Mouse (Mus musculus) heart, embryonic 12.5 days (tissue): ENCODE measurements at regions not wholly inside any gene's neighbourhood (a gene's known extent, or its start where the extent isn't known, plus 50 kb on each side); places are given as distances from the start of the nearest gene placed in this dataset.
A peak's percentile ranks its signal among the peaks of the same experiment; 100 is the strongest.

Experiments used
- ATAC-seq: fragments of 200-750 bp; cut with Nextera tagmentation; 2 replicates; pipeline ENCODE4 v1.8.0; 2017; ENCODE audit warnings: moderate TSS enrichment, moderate library complexity; ENCODE audit not compliant: insufficient number of reproducible peaks, low FRiP score
- H3K27ac ChIP-seq: fragments of 300-500 bp; sonication (generic); 2 replicates; pipeline ENCODE4 v1.5.1; 2016; ENCODE audit warnings: mild to moderate bottlenecking, moderate library complexity; ENCODE audit not compliant: poor library complexity, severe bottlenecking
- H3K27me3 ChIP-seq: fragments of 300-500 bp; sonication (generic); replicated peaks from 2 replicates; pipeline ENCODE4 v1.6.1; 2016; ENCODE audit warnings: mild to moderate bottlenecking, moderate library complexity
- H3K36me3 ChIP-seq: fragments of 300-500 bp; sonication (generic); 2 replicates; pipeline ENCODE4 v1.6.1; 2016; ENCODE audit warnings: mild to moderate bottlenecking, moderate library complexity
- H3K4me1 ChIP-seq: fragments of 300-500 bp; sonication (generic); replicated peaks from 2 replicates; pipeline ENCODE4 v1.6.1; 2016; ENCODE audit warnings: mild to moderate bottlenecking
- H3K4me2 ChIP-seq: fragments of 300-500 bp; sonication (generic); 2 replicates; pipeline ENCODE4 v1.6.1; 2016; ENCODE audit warnings: mild to moderate bottlenecking, moderate library complexity
- H3K4me3 ChIP-seq: fragments of 300-500 bp; sonication (generic); 2 replicates; pipeline ENCODE4 v1.5.1; 2016; ENCODE audit warnings: mild to moderate bottlenecking
- H3K9ac ChIP-seq: fragments of 300-500 bp; sonication (generic); 2 replicates; pipeline ENCODE4 v1.6.1; 2016; ENCODE audit warnings: mild to moderate bottlenecking, moderate library complexity
- H3K9me3 ChIP-seq: fragments of 300-500 bp; sonication (generic); replicated peaks from 2 replicates; pipeline ENCODE4 v1.6.1; 2016; ENCODE audit warnings: mild to moderate bottlenecking, moderate library complexity
- WGBS: fragments of 180-500 bp; shearing (Covaris S2); methylation state at CpG from one replicate; pipeline ENCODE4 v1.1.7; 2016; 5-methylcytosine and 5-hydroxymethylcytosine counted together

DNA sequence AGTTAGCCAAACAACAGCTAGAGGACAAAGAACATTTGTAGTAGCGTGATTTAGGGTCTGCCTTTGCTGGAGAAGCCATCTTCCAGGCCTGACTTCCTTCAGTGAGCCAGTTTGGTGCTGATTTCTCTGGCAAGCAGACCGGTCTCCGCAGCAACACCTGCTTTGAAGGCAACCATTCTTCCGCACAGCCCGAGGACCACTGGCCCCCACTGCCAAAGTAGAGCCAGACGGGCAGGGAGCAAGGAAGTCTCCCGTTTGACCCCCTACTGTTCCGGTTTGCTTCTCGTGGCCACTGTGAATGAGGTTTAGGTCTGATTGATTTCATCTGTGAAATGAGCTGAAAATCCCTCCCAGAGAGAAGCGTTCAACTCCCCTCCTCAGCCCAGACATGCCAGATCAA lies 471.0 kb downstream of the Tshz3 start:
- ATAC-seq, result no peak
- H3K36me3 ChIP-seq, result no peaks in the 10 kb centered on the region
- no peak overlapping the region for H3K27ac ChIP-seq
- H3K4me2 ChIP-seq, result no peak overlapping the region
- H3K27me3 ChIP-seq, result no peaks in the 10 kb centered on the region
- no peak overlapping the region for H3K9ac ChIP-seq
- H3K4me1 ChIP-seq, result no peaks in the 10 kb centered on the region
- 72% methylated on average over 10 of the region's 10 CpGs for WGBS
- no peak overlapping the region for H3K4me3 ChIP-seq
- H3K9me3 ChIP-seq, result peaks cover 3% of the 10 kb centered on the region; the same call in 1 of the 2 replicates

DNA sequence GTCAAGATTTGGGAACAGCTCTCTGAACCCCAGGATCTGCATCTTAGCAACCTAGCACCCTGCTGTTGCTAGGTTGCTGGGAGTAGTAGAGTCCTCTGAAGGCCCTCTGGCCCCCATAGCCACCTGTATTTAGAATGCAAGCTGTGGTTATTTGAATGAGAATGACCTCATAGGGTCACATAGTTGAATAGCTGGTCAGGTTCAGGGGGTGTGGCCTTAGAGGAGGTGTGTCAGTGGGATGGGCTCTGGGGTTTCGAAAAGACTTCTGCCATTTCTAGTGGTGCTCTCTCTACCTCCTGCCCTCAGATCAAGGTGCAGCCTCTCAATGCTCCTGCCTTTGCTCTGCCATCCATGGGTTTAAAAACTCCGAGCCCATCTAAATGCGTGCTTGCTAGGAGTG lies 477.8 kb downstream of the Tshz3 start:
- no peak overlapping the region for H3K9ac ChIP-seq
- no peaks in the 10 kb centered on the region for H3K9me3 ChIP-seq
- H3K36me3 ChIP-seq, result no peaks in the 10 kb centered on the region
- H3K4me2 ChIP-seq, result no peak overlapping the region
- H3K4me1 ChIP-seq, result no peaks in the 10 kb centered on the region
- no peak overlapping the region for H3K4me3 ChIP-seq
- no peak overlapping the region for H3K27ac ChIP-seq
- no peaks in the 10 kb centered on the region for H3K27me3 ChIP-seq
- 80% methylated on average over 3 of the region's 3 CpGs for WGBS
- ATAC-seq, result no peak

DNA sequence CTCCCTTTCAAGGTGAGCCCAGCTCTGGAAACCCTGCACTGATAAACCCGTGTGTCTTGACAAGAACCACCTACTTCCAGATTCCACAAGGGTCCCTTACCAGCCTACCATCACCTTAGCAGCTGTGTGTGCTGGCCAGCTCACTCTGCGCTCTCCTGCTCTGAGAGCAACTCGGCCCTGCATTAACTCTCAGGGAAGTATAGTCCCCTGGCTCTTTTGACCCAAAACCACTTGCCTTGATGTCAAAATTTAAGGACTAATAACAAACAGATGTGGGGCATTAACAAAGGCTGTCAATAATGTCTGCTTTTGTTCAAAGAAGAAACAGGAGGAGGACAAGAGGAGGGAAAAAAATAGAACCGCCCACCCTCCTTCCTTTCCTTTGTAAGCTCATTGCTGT lies 480.3 kb downstream of the Tshz3 start:
- H3K4me1 ChIP-seq, result no peaks in the 10 kb centered on the region
- ATAC-seq, result no peak
- H3K27me3 ChIP-seq, result no peaks in the 10 kb centered on the region
- no peak overlapping the region for H3K4me2 ChIP-seq
- H3K9me3 ChIP-seq, result no peaks in the 10 kb centered on the region
- 43% methylated on average over 4 of the region's 4 CpGs for WGBS
- no peak overlapping the region for H3K9ac ChIP-seq
- H3K36me3 ChIP-seq, result no peaks in the 10 kb centered on the region
- H3K4me3 ChIP-seq, result no peak overlapping the region
- no peak overlapping the region for H3K27ac ChIP-seq

DNA sequence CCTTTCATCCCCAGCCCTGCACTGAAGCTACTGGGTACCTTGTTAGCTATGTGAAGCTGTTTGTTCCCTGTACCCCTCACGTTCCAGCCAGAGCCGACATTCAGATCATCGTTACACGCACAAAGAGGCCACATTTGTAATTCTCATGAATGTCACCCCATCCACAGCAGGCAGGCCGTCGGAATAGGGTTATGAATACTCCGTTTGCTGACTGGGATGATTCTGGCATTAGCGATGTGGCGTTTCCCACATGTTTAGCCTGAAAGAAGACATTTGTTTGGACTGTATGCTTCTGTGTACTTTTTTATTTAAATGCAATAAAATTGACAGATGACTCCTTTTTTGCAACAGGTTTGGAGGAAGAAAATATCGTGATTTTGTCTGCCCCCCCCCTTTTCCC lies 482.0 kb downstream of the Tshz3 start:
- Histone ChIP-seq H3K4me1 (no peaks in the 10 kb centered on the region), H3K4me2 (no peak overlapping the region), H3K9ac (no peak overlapping the region), H3K36me3 (no peaks in the 10 kb centered on the region), H3K4me3 (no peak overlapping the region), H3K27ac (no peak overlapping the region), H3K27me3 (no peaks in the 10 kb centered on the region), H3K9me3 (no peaks in the 10 kb centered on the region)
- ATAC-seq, result no peak
- 72% methylated on average over 10 of the region's 10 CpGs for WGBS

DNA sequence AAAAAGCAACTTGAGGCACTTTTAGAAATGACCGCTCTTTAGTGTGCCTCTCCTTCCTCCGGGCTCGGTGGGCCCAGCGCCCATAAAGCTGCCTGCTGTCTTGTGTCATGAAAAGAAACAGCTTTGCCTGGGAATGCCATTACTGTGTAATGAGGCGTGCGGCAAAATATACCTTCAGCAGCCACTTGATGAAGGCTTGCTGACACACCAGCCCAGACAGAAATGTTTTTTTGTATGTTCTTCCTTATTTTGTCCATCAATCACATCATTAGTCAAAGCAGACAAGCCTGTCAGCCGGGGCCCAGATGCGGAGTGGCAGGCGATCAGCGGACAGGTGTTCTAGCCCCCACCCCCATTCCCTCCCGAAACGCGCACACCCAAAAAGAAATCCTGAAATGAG lies 482.5 kb downstream of the Tshz3 start:
- Histone ChIP-seq H3K27ac (no peak overlapping the region), H3K27me3 (no peaks in the 10 kb centered on the region), H3K4me1 (no peaks in the 10 kb centered on the region), H3K9me3 (no peaks in the 10 kb centered on the region), H3K4me2 (no peak overlapping the region), H3K36me3 (no peaks in the 10 kb centered on the region), H3K9ac (no peak overlapping the region), H3K4me3 (no peak overlapping the region)
- 71% methylated on average over 13 of the region's 13 CpGs for WGBS
- no peak for ATAC-seq

DNA sequence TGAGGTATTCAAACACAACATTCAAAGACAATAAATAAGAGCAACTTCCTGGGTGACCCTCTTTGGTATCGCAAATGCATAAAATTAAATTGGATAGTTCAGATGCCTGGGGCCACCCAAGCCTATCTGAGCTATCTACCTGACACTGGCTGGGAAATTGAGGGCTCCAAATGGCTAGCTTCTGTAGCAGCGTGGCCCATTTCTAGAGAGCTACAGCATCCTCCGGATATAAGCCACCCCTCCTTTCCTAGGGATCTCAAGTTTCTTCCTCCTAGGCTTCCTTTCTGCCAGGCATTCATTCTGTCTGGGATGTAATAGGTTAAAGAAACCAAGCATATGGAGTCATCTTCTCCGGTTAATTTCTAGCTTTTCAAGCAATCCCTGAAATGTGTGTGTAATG lies 483.2 kb downstream of the Tshz3 start:
- WGBS, result 70% methylated on average over 4 of the region's 4 CpGs
- Histone ChIP-seq H3K9ac (no peak overlapping the region), H3K4me1 (no peaks in the 10 kb centered on the region), H3K27me3 (no peaks in the 10 kb centered on the region), H3K4me2 (no peak overlapping the region), H3K27ac (no peak overlapping the region), H3K36me3 (no peaks in the 10 kb centered on the region), H3K9me3 (no peaks in the 10 kb centered on the region), H3K4me3 (no peak overlapping the region)
- ATAC-seq, result no peak

DNA sequence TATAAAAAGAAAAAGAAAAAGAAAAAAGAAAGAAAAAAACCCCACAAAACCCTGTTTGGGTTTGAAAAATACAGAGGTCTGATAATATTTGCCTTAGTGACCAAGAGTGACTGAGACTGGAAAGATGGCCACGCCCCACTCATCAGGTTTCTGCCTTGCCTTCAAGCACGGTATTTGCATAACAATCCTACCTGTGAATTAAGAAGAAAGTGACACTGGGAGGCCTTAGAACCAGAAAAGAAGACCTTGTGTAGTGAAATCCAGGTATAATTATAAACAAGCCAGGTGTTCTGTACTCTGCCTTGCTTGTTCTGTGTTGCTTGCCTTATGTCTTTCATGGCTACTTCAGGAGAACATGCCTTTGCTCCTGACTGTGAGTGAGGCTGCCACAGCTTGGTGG lies 494.6 kb downstream of the Tshz3 start:
- Histone ChIP-seq H3K36me3 (no peaks in the 10 kb centered on the region), H3K4me3 (no peak overlapping the region), H3K9ac (no peak overlapping the region), H3K27ac (no peak overlapping the region), H3K9me3 (peaks cover 4% of the 10 kb centered on the region; the same call in 1 of the 2 replicates), H3K27me3 (no peaks in the 10 kb centered on the region), H3K4me1 (no peaks in the 10 kb centered on the region), H3K4me2 (no peak overlapping the region)
- 25% methylated on average over 2 of the region's 2 CpGs for WGBS
- no peak for ATAC-seq

DNA sequence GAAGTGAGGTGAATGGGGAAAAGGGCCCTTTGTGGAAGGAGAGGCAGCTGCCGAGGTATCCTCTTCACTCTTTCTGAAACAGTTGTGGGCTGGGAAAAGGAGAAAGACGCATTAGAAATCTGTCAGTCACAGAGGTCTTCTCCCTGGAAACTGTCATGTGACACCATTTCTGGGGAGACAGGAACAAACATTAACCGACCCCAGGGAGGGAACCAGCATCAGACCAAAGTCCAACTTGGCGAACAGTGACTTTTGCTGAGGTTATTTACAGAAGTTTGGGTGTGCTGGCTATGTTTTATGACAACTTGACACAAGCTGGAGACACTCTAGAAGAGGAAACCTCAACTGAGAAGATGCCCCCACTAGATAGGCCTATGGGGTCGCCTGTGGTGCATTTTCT lies 506.9 kb downstream of the Tshz3 start:
- H3K4me2 ChIP-seq, result no peak overlapping the region
- no peak overlapping the region for H3K4me3 ChIP-seq
- no peaks in the 10 kb centered on the region for H3K36me3 ChIP-seq
- WGBS, result 60% methylated on average over 5 of the region's 5 CpGs
- H3K9ac ChIP-seq, result no peak overlapping the region
- no peaks in the 10 kb centered on the region for H3K4me1 ChIP-seq
- H3K27me3 ChIP-seq, result no peaks in the 10 kb centered on the region
- no peak for ATAC-seq
- no peaks in the 10 kb centered on the region for H3K9me3 ChIP-seq
- H3K27ac ChIP-seq, result no peak overlapping the region

DNA sequence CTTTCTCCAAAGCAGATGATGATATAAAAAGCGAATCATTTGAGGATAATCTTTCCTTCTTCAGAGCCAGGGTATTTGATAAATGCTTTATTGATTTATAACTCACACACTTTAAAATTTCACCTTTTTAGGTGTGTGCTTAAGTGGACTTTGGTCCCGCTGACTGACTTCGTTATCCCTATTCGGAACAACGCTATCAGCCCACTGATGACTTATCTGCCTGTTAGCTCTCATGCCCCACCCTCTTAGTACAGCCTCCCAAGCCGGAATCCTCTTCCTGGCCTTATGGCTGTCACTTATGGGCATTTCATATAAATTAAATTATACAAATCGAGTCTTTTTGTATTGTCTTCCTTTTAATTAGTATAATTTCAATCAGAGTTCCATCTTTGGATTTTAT lies 510.4 kb downstream of the Tshz3 start:
- no peaks in the 10 kb centered on the region for H3K36me3 ChIP-seq
- no peaks in the 10 kb centered on the region for H3K9me3 ChIP-seq
- H3K4me1 ChIP-seq, result no peaks in the 10 kb centered on the region
- no peak overlapping the region for H3K27ac ChIP-seq
- H3K27me3 ChIP-seq, result no peaks in the 10 kb centered on the region
- H3K9ac ChIP-seq, result no peak overlapping the region
- H3K4me2 ChIP-seq, result no peak overlapping the region
- no peak overlapping the region for H3K4me3 ChIP-seq
- ATAC-seq, result no peak
- WGBS, result 77% methylated on average over 7 of the region's 7 CpGs

DNA sequence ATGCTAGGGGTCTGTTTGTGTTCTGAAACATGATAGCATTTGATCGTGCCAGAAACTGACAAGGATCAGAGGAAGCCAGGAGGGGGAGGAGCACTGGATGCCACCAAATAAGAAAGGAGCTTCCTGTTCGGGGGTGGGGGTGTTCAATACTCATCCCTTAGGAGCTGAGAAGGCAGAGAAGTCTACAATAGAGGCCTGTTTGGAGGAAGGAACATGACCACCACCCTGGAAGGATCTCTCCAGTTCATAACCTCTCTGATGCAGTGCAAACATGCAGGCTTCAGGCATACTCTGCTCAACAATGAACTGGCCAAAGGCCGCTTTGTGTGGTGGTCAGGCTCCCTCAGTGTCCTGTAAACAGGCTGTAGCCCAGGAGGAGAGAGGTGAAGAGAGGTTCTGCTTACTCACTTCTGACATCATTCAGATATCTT lies 515.8 kb downstream of the Tshz3 start:
- Histone ChIP-seq H3K27ac (no peak overlapping the region), H3K9ac (no peak overlapping the region), H3K9me3 (no peaks in the 10 kb centered on the region), H3K4me2 (peak overlapping the region; percentile 22), H3K4me1 (peaks cover 6% of the 10 kb centered on the region), H3K4me3 (no peak overlapping the region), H3K27me3 (no peaks in the 10 kb centered on the region), H3K36me3 (no peaks in the 10 kb centered on the region)
- ATAC-seq, result no peak
- WGBS, result 25% methylated on average over 3 of the region's 3 CpGs

DNA sequence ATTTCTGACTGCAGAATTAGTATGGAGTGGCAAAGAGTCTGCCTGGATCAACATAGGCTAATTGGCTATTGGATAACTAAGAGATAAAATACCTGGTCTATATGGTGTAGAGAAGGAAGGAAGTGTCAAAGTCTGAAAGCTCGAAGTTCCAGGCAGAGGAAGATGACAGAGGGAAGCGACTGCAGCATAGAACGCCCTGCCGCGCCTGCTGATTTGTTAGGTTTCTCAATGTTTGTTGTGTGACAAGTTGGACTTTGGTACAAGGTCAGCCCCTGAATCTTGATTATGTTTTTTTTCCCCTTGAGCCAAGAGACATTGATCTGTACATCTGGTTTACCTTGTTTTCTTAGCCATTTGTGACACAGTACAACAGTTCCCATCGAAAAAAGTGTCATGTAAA lies 517.6 kb downstream of the Tshz3 start:
- Histone ChIP-seq H3K4me2 (no peak overlapping the region), H3K9me3 (no peaks in the 10 kb centered on the region), H3K27me3 (no peaks in the 10 kb centered on the region), H3K36me3 (no peaks in the 10 kb centered on the region), H3K9ac (no peak overlapping the region), H3K4me1 (peaks cover 6% of the 10 kb centered on the region), H3K4me3 (no peak overlapping the region), H3K27ac (no peak overlapping the region)
- no peak for ATAC-seq
- WGBS, result 85% methylated on average over 6 of the region's 6 CpGs

DNA sequence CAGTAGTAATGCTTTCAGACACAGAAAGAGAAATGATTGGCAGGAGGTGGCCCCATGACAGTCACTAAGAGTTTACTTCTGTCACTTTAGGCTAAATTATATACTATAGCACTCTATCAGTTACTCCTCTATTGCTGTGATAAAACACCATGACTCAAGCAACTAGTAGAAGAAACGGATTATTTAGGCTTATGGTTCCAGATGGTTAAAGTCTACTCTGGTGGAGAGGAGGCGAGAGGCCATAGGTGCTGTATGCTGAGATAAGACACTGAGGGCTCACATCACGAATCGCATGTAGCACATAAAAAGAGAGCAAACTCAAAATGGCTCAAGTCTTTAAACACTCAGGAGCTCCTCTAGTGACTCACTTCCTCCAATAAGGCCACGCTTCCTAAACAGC lies 522.6 kb downstream of the Tshz3 start:
- Histone ChIP-seq H3K4me2 (no peak overlapping the region), H3K27ac (no peak overlapping the region), H3K36me3 (no peaks in the 10 kb centered on the region), H3K9ac (no peak overlapping the region), H3K27me3 (no peaks in the 10 kb centered on the region), H3K9me3 (0 out of 2 replicates have a peak, but pooled peaks cover 3% of the 10 kb centered on the region), H3K4me1 (no peaks in the 10 kb centered on the region), H3K4me3 (no peak overlapping the region)
- no peak for ATAC-seq
- WGBS, result 85% methylated on average over 5 of the region's 5 CpGs
